Comparison of ENCODE assay signal across 9 mouse cellular contexts in genomic region chr19:32319531-32320365, GRCm38 (mm10).
DNase-seq lines count a peak whose midpoint lies in the region; ATAC-seq and TF ChIP-seq lines count a peak whose summit lies in the region.
"Had no signal": no experiment of that assay in that cellular context is flagged by ENCODE, and none has a peak within 500 bp of the region (broad histone marks: within the 10 kb centered on the region; RNA-seq: fewer than 3 reads in every experiment).

No protein-coding gene starts in this region.

- peak; percentile 33; the same call in 1 of the 2 replicates for ATAC-seq in liver, embryonic 14.5 days (ENCODE audit: insufficient read depth)
- peak; percentile 77 for ATAC-seq in stomach, postnatal 0 days (ENCODE audit: low FRiP score, low TSS enrichment)

- H3K27me3 ChIP-seq in liver, embryonic 14.5 days (ENCODE audit: control insufficient read depth, insufficient read depth, low read length) = no peaks in the 10 kb centered on the region
- no peaks in the 10 kb centered on the region for H3K27me3 ChIP-seq in stomach, postnatal 0 days (ENCODE audit: control insufficient read depth, insufficient read depth, low read length)
- H3K27me3 ChIP-seq: embryonic facial prominence, embryonic 15.5 days had no signal

- no peak overlapping the region for H3K4me3 ChIP-seq in embryonic fibroblast, embryonic 13.5 days (ENCODE audit: insufficient read depth, low read length)
- H3K4me3 ChIP-seq in liver, embryonic 14.5 days (ENCODE audit: insufficient read depth in 1 of 2, low read depth in 2 of 2, low read length in 2 of 2) = no peak overlapping the region
- no peak overlapping the region for H3K4me3 ChIP-seq in stomach, postnatal 0 days (ENCODE audit: low read depth, low read length)
- H3K4me3 ChIP-seq: embryonic facial prominence, embryonic 15.5 days had no signal

- 51% methylated on average over 12 of the region's 12 CpGs for WGBS in liver, embryonic 14.5 days (ENCODE audit: insufficient replicate concordance)
- 41% methylated on average over 12 of the region's 12 CpGs for WGBS in stomach, postnatal 0 days

- peak; percentile 38 to 71 for DNase-seq in lung, adult 18-20 months
- no peak for DNase-seq in lung, postnatal 14 days
- no peak for DNase-seq in liver, embryonic 14.5 days (ENCODE audit: low read depth in 3 of 3, low spot score in 3 of 3)
- no peak for DNase-seq in stomach, postnatal 0 days (ENCODE audit: low spot score)
- DNase-seq in frontal cortex, postnatal 14 days (ENCODE audit: low spot score in 2 of 2) = no peak
- DNase-seq in right cerebral cortex, postnatal 25 days = no peak

- TF ChIP-seq POLR2A in embryonic fibroblast, embryonic 13.5 days (IDR thresholded peaks at IDR 0.05; ENCODE audit: low read depth, low read length) = no peak

- H3K36me3 ChIP-seq in liver, embryonic 14.5 days (replicated peaks; ENCODE audit: control insufficient read depth, insufficient read depth, low read depth) = no peaks in the 10 kb centered on the region
- H3K36me3 ChIP-seq in stomach, postnatal 0 days (ENCODE audit: control insufficient read depth, insufficient read depth, low read length) = no peaks in the 10 kb centered on the region
- H3K36me3 ChIP-seq: embryonic facial prominence, embryonic 15.5 days had no signal

- H3K4me1 ChIP-seq in embryonic fibroblast, embryonic 13.5 days (ENCODE audit: control insufficient read depth, insufficient read depth, low read length) = peaks cover 22% of the 10 kb centered on the region
- peaks cover 4 to 18% of the 10 kb centered on the region in 2 experiments; a peak in 3 of 4 replicates for H3K4me1 ChIP-seq in liver, embryonic 14.5 days (replicated peaks; ENCODE audit: control insufficient read depth in 2 of 2, insufficient read depth in 2 of 2, low read length in 1 of 2)
- H3K4me1 ChIP-seq in stomach, postnatal 0 days (replicated peaks; ENCODE audit: control insufficient read depth, insufficient read depth) = peaks cover 3% of the 10 kb centered on the region; the same call in 1 of the 2 replicates

- peak overlapping the region; percentile 54; the same call in 1 of the 2 replicates for H3K27ac ChIP-seq in embryonic fibroblast, embryonic 13.5 days (ENCODE audit: insufficient read depth, low read length)
- H3K27ac ChIP-seq in liver, embryonic 14.5 days = no peak overlapping the region
- H3K27ac ChIP-seq in stomach, postnatal 0 days (replicated peaks) = peak overlapping the region; percentile 63
- H3K27ac ChIP-seq: embryonic facial prominence, embryonic 15.5 days had no signal

- no peak for TF ChIP-seq EP300 in liver, embryonic 14.5 days (IDR thresholded peaks at IDR 0.05; ENCODE audit: low read depth)
- no peak for TF ChIP-seq EP300 in stomach, postnatal 0 days (optimal IDR thresholded peaks at IDR 0.05)

- no peak overlapping the region for H3K9ac ChIP-seq in liver, embryonic 14.5 days (replicated peaks)
- 0 out of 2 replicates have a peak overlapping the region, but pooled peaks have one; percentile 8 for H3K9ac ChIP-seq in stomach, postnatal 0 days (ENCODE audit: low read length)
- H3K9ac ChIP-seq: embryonic facial prominence, embryonic 15.5 days had no signal

- H3K9me3 ChIP-seq in liver, embryonic 14.5 days (ENCODE audit: control insufficient read depth, low read length) = no peaks in the 10 kb centered on the region
- no peaks in the 10 kb centered on the region for H3K9me3 ChIP-seq in stomach, postnatal 0 days (ENCODE audit: control insufficient read depth, low read length)
- H3K9me3 ChIP-seq: embryonic facial prominence, embryonic 15.5 days had no signal

- no peak for TF ChIP-seq CTCF in embryonic fibroblast, embryonic 13.5 days (IDR thresholded peaks at IDR 0.05; ENCODE audit: borderline replicate concordance, insufficient read depth, low read length)
- TF ChIP-seq CTCF in liver, embryonic 14.5 days (IDR thresholded peaks at IDR 0.05; ENCODE audit: low read depth) = no peak
- no peak for TF ChIP-seq CTCF in stomach, postnatal 0 days (IDR thresholded peaks at IDR 0.05; ENCODE audit: low read depth)

- peak overlapping the region; percentile 8; the same call in 1 of the 2 replicates for H3K4me2 ChIP-seq in liver, embryonic 14.5 days (ENCODE audit: low read depth)
- no peak overlapping the region for H3K4me2 ChIP-seq in stomach, postnatal 0 days (replicated peaks; ENCODE audit: low read depth)
- H3K4me2 ChIP-seq: embryonic facial prominence, embryonic 15.5 days; midbrain, embryonic 11.5 days had no signal

Comparison
In these comparisons a context has a peak if more than half of its experiments do, and no peak if none do; other contexts are left out.
1. DNase-seq: peak in lung, adult 18-20 months (2 of 2); none in lung, postnatal 14 days (single experiment), liver, embryonic 14.5 days (0 of 3), stomach, postnatal 0 days (single experiment), frontal cortex, postnatal 14 days (0 of 2) and right cerebral cortex, postnatal 25 days (single experiment).